Comparison of ENCODE assay signal across 9 mouse cellular contexts in the genomic region with DNA sequence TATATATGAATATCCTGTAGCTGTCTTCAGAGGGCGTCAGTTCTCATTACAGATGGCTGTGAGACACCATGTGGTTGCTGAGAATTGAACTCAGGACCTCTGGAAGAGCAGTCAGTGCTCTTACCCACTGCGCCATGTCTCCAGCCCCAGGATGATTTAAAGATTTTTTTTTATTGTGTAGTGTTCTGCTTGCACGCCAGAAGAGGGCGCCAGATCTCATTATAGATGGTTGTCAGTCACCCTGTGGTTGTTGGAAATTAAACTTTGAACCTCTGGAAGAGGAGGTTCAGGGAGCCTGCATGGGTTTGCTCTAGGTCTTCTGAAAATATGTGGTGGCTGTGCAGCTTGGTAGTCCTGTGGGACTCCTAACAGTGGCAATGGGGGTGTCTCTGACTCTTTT. TPM values are rescaled to one million over a fixed set of nuclear protein-coding genes. Genes with fewer than 3 reads are reported as not detected.
DNase-seq lines count a peak whose midpoint lies in the region; ATAC-seq lines count a peak whose summit lies in the region.
"Had no signal": no experiment of that assay in that cellular context is flagged by ENCODE, and none has a peak within 500 bp of the region (broad histone marks: within the 10 kb centered on the region; RNA-seq: fewer than 3 reads in every experiment).

No protein-coding gene starts in this region.

- WGBS in forebrain, embryonic 10.5 days = 29% methylated on average over 4 of the region's 4 CpGs
- WGBS in forebrain, embryonic 15.5 days = 33% methylated on average over 4 of the region's 4 CpGs

- no peaks in the 10 kb centered on the region for H3K9me3 ChIP-seq in forebrain, embryonic 10.5 days
- H3K9me3 ChIP-seq in forebrain, embryonic 15.5 days = no peaks in the 10 kb centered on the region

- no peak overlapping the region for H3K4me2 ChIP-seq in forebrain, embryonic 15.5 days (replicated peaks)

- H3K4me3 ChIP-seq in forebrain, embryonic 10.5 days = no peak overlapping the region
- H3K4me3 ChIP-seq in forebrain, embryonic 15.5 days = no peak overlapping the region

- intact Hi-C loops in left cerebral cortex, postnatal 36 days (cut with DNase I) = no loop called here

- no peak overlapping the region for H3K9ac ChIP-seq in forebrain, embryonic 15.5 days (replicated peaks)

- H3K27ac ChIP-seq in forebrain, embryonic 10.5 days = no peak overlapping the region
- H3K27ac ChIP-seq in forebrain, embryonic 15.5 days (replicated peaks) = no peak overlapping the region

- ATAC-seq in forebrain, embryonic 15.5 days (replicated peaks) = no peak

- no peaks in the 10 kb centered on the region for H3K36me3 ChIP-seq in forebrain, embryonic 10.5 days (replicated peaks)
- no peaks in the 10 kb centered on the region for H3K36me3 ChIP-seq in forebrain, embryonic 15.5 days

- no peaks in the 10 kb centered on the region for H3K27me3 ChIP-seq in forebrain, embryonic 10.5 days (ENCODE audit: poor library complexity, severe bottlenecking)
- no peaks in the 10 kb centered on the region for H3K27me3 ChIP-seq in forebrain, embryonic 15.5 days

- peaks cover 9% of the 10 kb centered on the region for H3K4me1 ChIP-seq in forebrain, embryonic 10.5 days
- H3K4me1 ChIP-seq in forebrain, embryonic 15.5 days = peaks cover 8% of the 10 kb centered on the region

- DNase-seq in forebrain, embryonic 10.5 days (ENCODE audit: extremely low spot score, low spot score) = peak; percentile 29
- DNase-seq in ovary, postnatal 36 days (ENCODE audit: low spot score) = peak; percentile 13
- no peak for DNase-seq in ovary, adult 18-20 months (ENCODE audit: low spot score)
- DNase-seq in c-Kit-negative CD71-positive TER-119-positive erythroid progenitor cells, embryonic 14.5 days (ENCODE audit: low read depth, low spot score) = peak; percentile 67
- peak; percentile 31 to 79 for DNase-seq in kidney, postnatal 36 days
- peak; percentile 41 to 71 for DNase-seq in natural killer cell, adult 2 months (ENCODE audit: low spot score in 2 of 2)
- no peak for DNase-seq in left cerebral cortex, postnatal 36 days (ENCODE audit: low spot score in 2 of 2)

RNA-seq across cellular contexts. Expression of gene Pdia3, which starts 5.4 kb away (rescaled TPM):
- 578 and 630 TPM in 2 replicates for polyA plus RNA-seq in forebrain, embryonic 10.5 days (2016; fragmentation: Nextera tagmentation; extraction: Ambion mirVana)
- 311 and 322 TPM in 2 replicates for polyA plus RNA-seq in forebrain, embryonic 15.5 days (2015; fragmentation: Nextera tagmentation; extraction: Ambion mirVana)
- 100 to 1,000 TPM; 172 to 201 TPM for total RNA-seq in left cerebral cortex, postnatal 36 days (2021)

RNA-seq across cellular contexts. Expression of gene Catsper2, which starts 5.4 kb away (rescaled TPM):
- 1.5 and 2.0 TPM in 2 replicates for polyA plus RNA-seq in forebrain, embryonic 10.5 days (2016; fragmentation: Nextera tagmentation; extraction: Ambion mirVana)
- 3.8 and 4.2 TPM in 2 replicates for polyA plus RNA-seq in forebrain, embryonic 15.5 days (2015; fragmentation: Nextera tagmentation; extraction: Ambion mirVana)
- 1 to 10 TPM; 3.4 to 5.3 TPM for total RNA-seq in left cerebral cortex, postnatal 36 days (2021)

RNA-seq across cellular contexts. Expression of gene Strc, which starts 21.2 kb away (rescaled TPM):
- not detected in 2 replicates for polyA plus RNA-seq in forebrain, embryonic 10.5 days (2016; fragmentation: Nextera tagmentation; extraction: Ambion mirVana)
- 0.03 TPM in 1 of 2 replicates, not detected in the other for polyA plus RNA-seq in forebrain, embryonic 15.5 days (2015; fragmentation: Nextera tagmentation; extraction: Ambion mirVana)
- under 1 TPM; 0.23 to 0.30 TPM for total RNA-seq in left cerebral cortex, postnatal 36 days (2021)
- polyA plus RNA-seq: intestine, embryonic 14.5 days had no signal

RNA-seq across cellular contexts. Expression of gene Ell3, which starts 35.9 kb away (rescaled TPM):
- 4.3 and 5.0 TPM in 2 replicates for polyA plus RNA-seq in forebrain, embryonic 10.5 days (2016; fragmentation: Nextera tagmentation; extraction: Ambion mirVana)
- 1.8 and 1.9 TPM in 2 replicates for polyA plus RNA-seq in forebrain, embryonic 15.5 days (2015; fragmentation: Nextera tagmentation; extraction: Ambion mirVana)
- total RNA-seq in left cerebral cortex, postnatal 36 days (2021) = under 1 TPM in 1 of 2 experiments, not detected in 1; 0.20 TPM

RNA-seq across cellular contexts. Expression of gene Serf2, which starts 40.8 kb away (rescaled TPM):
- polyA plus RNA-seq in forebrain, embryonic 10.5 days (2016; fragmentation: Nextera tagmentation; extraction: Ambion mirVana) = 449 TPM in 2 replicates
- 330 and 368 TPM in 2 replicates for polyA plus RNA-seq in forebrain, embryonic 15.5 days (2015; fragmentation: Nextera tagmentation; extraction: Ambion mirVana)
- 100 to 1,000 TPM; 171 to 191 TPM for total RNA-seq in left cerebral cortex, postnatal 36 days (2021)

Comparison
In these comparisons a context has a peak if more than half of its experiments do, and no peak if none do; other contexts are left out.
1. DNase-seq: peak in forebrain, embryonic 10.5 days (single experiment), ovary, postnatal 36 days (single experiment), c-Kit-negative CD71-positive TER-119-positive erythroid progenitor cells, embryonic 14.5 days (single experiment), kidney, postnatal 36 days (2 of 2) and natural killer cell, adult 2 months (2 of 2); none in ovary, adult 18-20 months (single experiment) and left cerebral cortex, postnatal 36 days (0 of 2).